Mouse (Mus musculus): ENCODE data around the gene Slc2a5. TPM values are rescaled to one million over a fixed set of nuclear protein-coding genes. Genes with fewer than 3 reads are reported as not detected.

Gene Slc2a5
- 1 to 10 TPM; 4.5 to 4.7 TPM for total RNA-seq (2021)
- long read RNA-seq, experiment 1, partial matches to known transcripts, result 8 of 10 reads
- long read RNA-seq, experiment 1, other reads (novel, unspliced or antisense), result 2 of 10 reads
- long read RNA-seq, experiment 2, partial matches to known transcripts, result 8 of 8 reads
- long read RNA-seq, experiment 2, other reads (novel, unspliced or antisense), result 0 of 8 reads

- Histone ChIP-seq H3K4me3 (no peak within 1 kb of the TSS), H3K27ac (no peak within 1 kb of the TSS)
- TF ChIP-seq CTCF (IDR thresholded peaks at IDR 0.05), result no peak
- no peak for DNase-seq (ENCODE audit: extremely low spot score in 1 of 2, low spot score in 2 of 2)
- intact Hi-C loops (cut with DNase I), result no loop called here
These were observed at the start of gene Slc2a5 for GRCm38 (mm10) chr4:150119055-150119454. Gene Slc2a5, plus strand, starts transcription at chr4:150119283.

- H3K4me3 ChIP-seq, result no peak overlapping the region
- no peak overlapping the region for H3K27ac ChIP-seq
- TF ChIP-seq CTCF (IDR thresholded peaks at IDR 0.05), result no peak
- intact Hi-C loops (cut with DNase I), result no loop called here
- DNase-seq (ENCODE audit: extremely low spot score in 1 of 2, low spot score in 2 of 2), result no peak
These were observed 48.9 kb upstream of the Slc2a5 start for GRCm38 (mm10) chr4:150070136-150070535.

GRCm38 (mm10) chr4:150072416-150073101, 46.5 kb upstream of the Slc2a5 start:
- no peak overlapping the region for H3K27ac ChIP-seq
- DNase-seq (ENCODE audit: extremely low spot score in 1 of 2, low spot score in 2 of 2), result no peak
- intact Hi-C loops (cut with DNase I), result loop anchor here (1.0 kb wide), 1 partner anchor 37 kb away; no protein-coding TSS in a partner anchor
- no peak for TF ChIP-seq CTCF (IDR thresholded peaks at IDR 0.05)
- no peak overlapping the region for H3K4me3 ChIP-seq

- no peak for DNase-seq (ENCODE audit: extremely low spot score in 1 of 2, low spot score in 2 of 2)
- intact Hi-C loops (cut with DNase I), result loop anchor here (1.0 kb wide), 1 partner anchor 38 kb away; no protein-coding TSS in a partner anchor
- TF ChIP-seq CTCF (IDR thresholded peaks at IDR 0.05), result peak; percentile 60
- H3K27ac ChIP-seq, result no peak overlapping the region
- no peak overlapping the region for H3K4me3 ChIP-seq
These were observed 46.0 kb upstream of the Slc2a5 start for GRCm38 (mm10) chr4:150073102-150073473.

GRCm38 (mm10) chr4:150075350-150075749, 43.7 kb upstream of the Slc2a5 start:
- intact Hi-C loops (cut with DNase I), result no loop called here
- DNase-seq (ENCODE audit: extremely low spot score in 1 of 2, low spot score in 2 of 2), result no peak
- no peak overlapping the region for H3K4me3 ChIP-seq
- H3K27ac ChIP-seq, result no peak overlapping the region
- TF ChIP-seq CTCF (IDR thresholded peaks at IDR 0.05), result no peak

GRCm38 (mm10) chr4:150076147-150076546, 42.9 kb upstream of the Slc2a5 start:
- no peak for TF ChIP-seq CTCF (IDR thresholded peaks at IDR 0.05)
- H3K27ac ChIP-seq, result no peak overlapping the region
- intact Hi-C loops (cut with DNase I), result no loop called here
- H3K4me3 ChIP-seq, result no peak overlapping the region
- no peak for DNase-seq (ENCODE audit: extremely low spot score in 1 of 2, low spot score in 2 of 2)

- DNase-seq (ENCODE audit: extremely low spot score in 1 of 2, low spot score in 2 of 2), result no peak
- no peak for TF ChIP-seq CTCF (IDR thresholded peaks at IDR 0.05)
- Histone ChIP-seq H3K4me3 (no peak overlapping the region), H3K27ac (no peak overlapping the region)
- intact Hi-C loops (cut with DNase I), result no loop called here
These were observed 40.4 kb upstream of the Slc2a5 start for GRCm38 (mm10) chr4:150078646-150079045.

GRCm38 (mm10) chr4:150079244-150079643, 39.8 kb upstream of the Slc2a5 start:
- DNase-seq (ENCODE audit: extremely low spot score in 1 of 2, low spot score in 2 of 2), result no peak
- Histone ChIP-seq H3K4me3 (no peak overlapping the region), H3K27ac (no peak overlapping the region)
- no peak for TF ChIP-seq CTCF (IDR thresholded peaks at IDR 0.05)
- intact Hi-C loops (cut with DNase I), result no loop called here

GRCm38 (mm10) chr4:150080330-150080967, 38.6 kb upstream of the Slc2a5 start:
- H3K4me3 ChIP-seq, result no peak overlapping the region
- intact Hi-C loops (cut with DNase I), result no loop called here
- no peak overlapping the region for H3K27ac ChIP-seq
- no peak for DNase-seq (ENCODE audit: extremely low spot score in 1 of 2, low spot score in 2 of 2)
- no peak for TF ChIP-seq CTCF (IDR thresholded peaks at IDR 0.05)

GRCm38 (mm10) chr4:150085366-150085765, 33.7 kb upstream of the Slc2a5 start:
- H3K27ac ChIP-seq, result no peak overlapping the region
- H3K4me3 ChIP-seq, result no peak overlapping the region
- intact Hi-C loops (cut with DNase I), result no loop called here
- TF ChIP-seq CTCF (IDR thresholded peaks at IDR 0.05), result peak; percentile 8; the same call in 1 of the 2 replicates
- DNase-seq (ENCODE audit: extremely low spot score in 1 of 2, low spot score in 2 of 2), result no peak

GRCm38 (mm10) chr4:150086841-150087160, 32.3 kb upstream of the Slc2a5 start:
- DNase-seq (ENCODE audit: extremely low spot score in 1 of 2, low spot score in 2 of 2), result no peak
- TF ChIP-seq CTCF (IDR thresholded peaks at IDR 0.05), result no peak
- no peak overlapping the region for H3K27ac ChIP-seq
- intact Hi-C loops (cut with DNase I), result no loop called here
- peak overlapping the region; percentile 76 for H3K4me3 ChIP-seq

GRCm38 (mm10) chr4:150087161-150087889, 31.8 kb upstream of the Slc2a5 start, which contains the start of gene Gpr157:
Gene Gpr157, plus strand, starts transcription at chr4:150087365.
- intact Hi-C loops (cut with DNase I), result no loop called here
- H3K27ac ChIP-seq, result peak within 1 kb of the TSS; percentile 41
- H3K4me3 ChIP-seq, result peak within 1 kb of the TSS; percentile 76
- peak; percentile 80 to 87 for DNase-seq (ENCODE audit: extremely low spot score in 1 of 2, low spot score in 2 of 2)
- TF ChIP-seq CTCF (IDR thresholded peaks at IDR 0.05), result peak; percentile 28

Data from left cerebral cortex, adult 2 months (tissue).